Mouse (Mus musculus): Measurements from ENCODE around the gene Gm21788.
"Not testable (repeated sequence)": the region's sequence is repeated elsewhere in the genome, so short reads cannot be mapped to it uniquely, and the experiment has no call there.

Gene Gm21788

DNA sequence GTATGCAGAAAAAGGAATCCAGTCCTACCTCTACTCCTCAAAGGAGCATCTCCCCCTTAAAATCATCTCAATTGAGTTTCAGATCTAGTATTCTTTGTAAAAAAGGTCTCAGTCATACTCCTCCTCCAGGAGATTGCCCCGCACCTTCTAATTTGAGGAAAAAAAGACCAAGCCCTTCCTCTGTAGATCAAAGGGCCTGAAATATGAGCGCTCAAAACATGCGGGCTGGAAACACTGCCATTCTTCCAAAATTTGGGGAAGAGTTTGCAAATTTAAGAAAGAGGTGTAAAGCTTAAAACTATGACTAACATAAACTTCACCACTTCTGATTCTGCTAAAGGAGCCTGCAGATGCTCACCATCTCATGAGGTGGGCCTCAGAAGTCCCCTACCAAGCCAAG, at the start of gene Gm21788:
Gene Gm21788 (plus strand): TSS at position 301 of the 400 bp plus-strand sequence.
- DNase-seq, result not testable (repeated sequence)

Data from cerebellum, adult 11 months (tissue).